Mouse (Mus musculus) forebrain, embryonic 10.5 days (tissue): ENCODE results near the gene Gm20903. TPM values are rescaled to one million over a fixed set of nuclear protein-coding genes. Genes with fewer than 3 reads are reported as not detected.
"Not testable (repeated sequence)": the region's sequence is repeated elsewhere in the genome, so short reads cannot be mapped to it uniquely, and the experiment has no call there.

Experiments used
- DNase-seq: peaks from one replicate; pipeline ENCODE4 v3.0.0-alpha.2; 2017; ENCODE audit warnings: low spot score; ENCODE audit errors: extremely low spot score
- H3K27ac ChIP-seq: fragments of 300-500 bp; sonication (generic); 2 replicates; pipeline ENCODE4 v1.5.1; 2016; ENCODE audit warnings: mild to moderate bottlenecking
- H3K27me3 ChIP-seq: fragments of 300-500 bp; sonication (generic); 2 replicates; pipeline ENCODE4 v1.6.1; 2016; ENCODE audit warnings: mild to moderate bottlenecking; ENCODE audit not compliant: poor library complexity, severe bottlenecking
- H3K36me3 ChIP-seq: fragments of 300-500 bp; sonication (generic); replicated peaks from 2 replicates; pipeline ENCODE4 v1.6.1; 2016; ENCODE audit warnings: mild to moderate bottlenecking, moderate library complexity
- H3K4me1 ChIP-seq: fragments of 300-500 bp; sonication (generic); 2 replicates; pipeline ENCODE4 v1.6.1; 2016
- H3K4me3 ChIP-seq: fragments of 300-500 bp; sonication (generic); 2 replicates; pipeline ENCODE4 v1.5.1; 2016; ENCODE audit warnings: mild to moderate bottlenecking, moderate library complexity
- H3K9me3 ChIP-seq: fragments of 300-500 bp; sonication (generic); 2 replicates; pipeline ENCODE4 v1.6.1; 2016; ENCODE audit warnings: mild to moderate bottlenecking, moderate library complexity
- WGBS: fragments of 180-500 bp; shearing (Covaris S2); methylation state at CpG from one replicate; pipeline ENCODE4 v1.1.7; 2016; 5-methylcytosine and 5-hydroxymethylcytosine counted together
- polyA plus RNA-seq: library from polyadenylated mRNA; unstranded; fragments of >200 nt; fragmentation: Nextera tagmentation; extraction: Ambion mirVana; gene quantifications from 2 replicates; pipeline ENCODE4 v1.2.1, GENCODE M21; 2016

Gene Gm20903
- polyA plus RNA-seq = not detected in 2 replicates

DNA sequence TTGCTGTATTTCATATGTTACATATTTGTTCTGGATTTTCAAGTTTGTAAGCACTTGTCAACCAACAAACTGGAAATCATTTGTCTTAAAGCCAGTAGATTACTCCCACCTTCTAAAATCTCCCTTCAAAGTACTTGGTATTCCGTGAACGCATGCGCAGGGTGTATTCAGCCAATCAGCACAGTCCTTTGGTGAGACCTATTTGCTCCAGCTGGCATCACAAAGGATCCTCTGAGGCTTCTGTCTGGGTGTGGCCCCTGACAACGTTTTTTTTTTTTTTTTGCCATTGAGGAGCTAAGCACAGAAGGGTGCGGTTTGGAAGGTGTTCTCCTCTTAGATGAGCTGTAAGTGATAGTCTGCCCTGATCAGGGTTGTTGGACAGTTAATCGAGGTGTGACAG lies at the start of gene Gm20903:
TSS of gene Gm20903 (plus strand) at position 301 of the 400 bp plus-strand sequence.
- H3K27me3 ChIP-seq = not testable (repeated sequence)
- no CpG with 5 or more reads among the region's 6 CpGs for WGBS

More for the DNA sequence above, at the start of gene Gm20903:
- H3K9me3 ChIP-seq, H3K4me3 ChIP-seq, H3K4me1 ChIP-seq, H3K36me3 ChIP-seq, H3K27ac ChIP-seq, DNase-seq: not testable (repeated sequence)
